Mouse (Mus musculus) liver (tissue): Measurements from ENCODE around the gene Macrod2.

Experiments
- DNase-seq: peaks from one replicate; pipeline ENCODE4 v3.0.0-alpha.2; 2020; ENCODE audit warnings: mixed read lengths

The Macrod2 gene

DNA sequence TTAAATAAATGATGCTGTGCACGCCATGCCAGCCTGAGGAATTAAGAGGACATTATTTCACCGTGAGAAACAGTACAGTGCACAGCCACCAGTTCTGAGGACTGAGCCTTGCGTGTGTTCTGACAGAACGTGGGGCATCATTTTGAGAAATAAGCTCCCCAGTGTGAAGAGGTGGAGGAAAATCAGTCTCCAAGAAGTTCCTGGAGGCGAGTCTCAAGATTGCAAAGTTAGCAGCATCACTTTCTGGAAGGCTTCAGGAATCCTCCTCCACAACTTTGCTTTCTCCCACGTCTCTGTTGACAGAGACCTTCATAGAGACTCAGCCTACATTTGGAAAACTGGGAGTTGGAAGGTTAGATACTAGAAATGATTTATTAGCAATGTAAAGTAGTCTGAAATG is 932.2 kb downstream of the Macrod2 start:
- no peak for DNase-seq

GRCm38 (mm10) chr2:141337708-141338107 is 942.6 kb downstream of the Macrod2 start:
- no peak for DNase-seq

DNA sequence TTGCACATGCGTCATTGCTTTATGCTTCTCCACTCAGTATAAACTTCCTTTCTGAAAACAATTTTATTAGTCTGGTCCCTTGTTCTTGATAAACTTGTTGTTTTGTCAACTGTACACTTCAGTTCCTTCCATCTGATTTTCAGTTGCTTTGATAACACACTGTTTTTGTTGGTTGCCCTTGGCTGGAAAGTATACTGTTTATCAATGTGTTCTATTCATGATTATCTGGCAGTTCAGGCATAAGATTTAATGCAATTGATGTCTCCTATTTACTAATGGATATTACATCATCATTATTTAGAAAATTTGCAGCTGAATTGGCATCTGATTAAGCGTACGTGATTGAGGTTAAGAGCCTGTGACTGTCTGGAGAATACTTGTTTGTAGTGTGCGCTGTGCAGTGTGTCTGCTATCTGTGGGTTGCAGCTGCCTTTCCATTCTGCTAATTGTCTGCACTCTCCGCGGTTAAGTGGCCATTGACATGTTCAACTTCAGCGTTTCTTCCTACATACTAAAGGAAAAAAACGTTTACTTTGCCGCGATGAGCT is 949.0 kb downstream of the Macrod2 start:
- DNase-seq, result no peak

DNA sequence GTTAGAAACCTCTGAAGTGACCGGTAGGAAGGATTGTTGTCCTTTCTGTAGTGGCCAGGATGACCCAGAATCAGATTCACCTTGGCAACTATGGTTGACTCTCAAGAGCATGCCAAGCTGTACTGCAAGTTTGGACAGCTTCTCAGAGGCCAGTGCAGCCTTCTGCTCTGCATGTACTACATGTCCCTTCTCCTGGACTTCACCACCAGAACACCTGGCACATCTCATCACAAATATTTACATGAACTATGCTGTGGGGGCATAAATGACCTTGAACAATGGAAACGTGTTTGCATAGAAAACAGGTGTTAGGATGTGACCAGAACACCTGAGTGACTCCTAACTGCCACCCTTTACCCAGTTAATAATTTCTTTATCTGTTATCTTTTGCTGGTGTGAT is 957.5 kb downstream of the Macrod2 start:
- no peak for DNase-seq

- no peak for DNase-seq
Measured at GRCm38 (mm10) chr2:141388632-141389031, 993.5 kb downstream of the Macrod2 start.

GRCm38 (mm10) chr2:141391229-141391628 is 996.1 kb downstream of the Macrod2 start:
- DNase-seq, result no peak

GRCm38 (mm10) chr2:141394806-141395205 is 999.7 kb downstream of the Macrod2 start:
- DNase-seq, result no peak

DNA sequence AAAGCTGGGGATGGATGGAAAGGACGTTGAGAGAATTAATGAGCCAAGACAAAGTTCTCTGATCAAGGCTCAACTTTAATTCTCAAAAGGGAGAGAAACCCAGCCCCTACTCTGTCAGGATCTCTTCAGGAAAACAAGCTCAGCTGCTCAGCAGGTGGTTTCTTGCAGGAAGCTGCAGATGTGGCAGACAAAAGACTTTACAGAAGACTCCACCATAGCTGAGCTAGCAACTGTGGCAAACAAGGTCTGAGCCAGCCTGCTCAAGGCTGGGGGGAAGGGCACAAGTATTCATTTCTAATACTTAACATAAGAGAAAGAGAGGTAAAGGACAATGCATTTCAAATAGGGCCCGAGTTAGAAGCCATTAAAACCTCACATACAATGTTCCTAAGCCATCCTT is 1013.7 kb downstream of the Macrod2 start:
- no peak for DNase-seq

DNA sequence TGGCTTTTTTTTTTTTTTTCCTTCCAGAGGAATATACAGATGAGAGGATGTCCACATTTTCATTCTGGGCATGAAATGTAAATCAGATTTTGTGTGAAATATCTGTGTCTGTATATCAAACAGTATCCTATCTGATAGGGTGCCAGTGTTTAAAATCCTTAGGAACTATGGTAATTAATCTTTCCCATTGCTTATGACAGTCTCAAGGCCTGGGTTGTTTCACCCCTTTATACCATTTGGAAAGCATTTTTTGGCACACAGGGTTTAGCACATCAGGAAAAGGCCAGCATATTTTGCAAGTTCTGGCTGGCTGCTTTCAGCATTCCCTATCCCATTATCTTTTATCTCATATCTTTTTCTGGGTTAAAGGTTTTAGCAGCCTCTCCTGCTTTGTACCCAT is 1021.3 kb downstream of the Macrod2 start:
- no peak for DNase-seq

- no peak for DNase-seq
Measured at GRCm38 (mm10) chr2:141416855-141417544, 1021.9 kb downstream of the Macrod2 start.

GRCm38 (mm10) chr2:141419806-141420205 is 1024.7 kb downstream of the Macrod2 start:
- no peak for DNase-seq

GRCm38 (mm10) chr2:141434084-141434483 is 1039.0 kb downstream of the Macrod2 start:
- DNase-seq, result no peak

DNA sequence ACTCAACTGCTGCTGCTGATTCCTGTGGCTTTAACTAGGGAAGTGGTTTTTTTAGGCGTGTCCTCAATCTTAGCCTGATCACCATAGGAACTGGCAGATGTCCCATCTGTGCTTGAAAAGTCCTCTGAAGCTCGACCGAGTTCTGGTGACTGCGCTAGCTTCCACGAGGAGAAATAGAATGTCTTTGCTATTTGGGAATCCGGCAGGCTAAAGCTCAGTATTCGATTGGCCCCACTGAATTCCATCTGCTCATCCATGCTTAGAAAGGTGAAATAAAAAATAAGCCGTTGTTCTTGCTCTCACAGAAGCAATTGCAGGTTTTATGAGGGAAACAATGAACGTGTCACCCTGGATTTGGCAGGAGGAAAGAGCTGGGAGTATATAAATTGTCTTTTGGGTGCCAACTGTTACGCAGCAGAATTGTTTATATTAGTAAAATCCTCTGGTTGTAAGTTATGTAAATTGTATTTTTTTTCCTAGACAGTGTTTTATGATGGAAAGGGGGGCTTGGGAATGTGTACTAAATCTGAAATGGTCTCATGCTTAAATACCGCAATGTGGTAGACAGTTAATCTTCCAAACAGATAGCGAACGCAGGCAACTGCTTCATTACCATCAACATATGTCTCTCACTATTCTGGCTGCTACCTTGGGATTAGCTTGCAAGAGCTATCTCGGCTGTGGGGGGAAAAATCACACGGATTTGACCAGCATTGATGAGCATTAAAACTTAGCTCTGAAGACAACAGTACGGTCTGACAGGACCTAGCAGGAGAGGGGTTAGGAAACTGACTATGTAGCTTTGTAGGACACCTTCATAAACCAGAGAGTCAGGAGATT is 1039.8 kb downstream of the Macrod2 start:
- no peak for DNase-seq

DNA sequence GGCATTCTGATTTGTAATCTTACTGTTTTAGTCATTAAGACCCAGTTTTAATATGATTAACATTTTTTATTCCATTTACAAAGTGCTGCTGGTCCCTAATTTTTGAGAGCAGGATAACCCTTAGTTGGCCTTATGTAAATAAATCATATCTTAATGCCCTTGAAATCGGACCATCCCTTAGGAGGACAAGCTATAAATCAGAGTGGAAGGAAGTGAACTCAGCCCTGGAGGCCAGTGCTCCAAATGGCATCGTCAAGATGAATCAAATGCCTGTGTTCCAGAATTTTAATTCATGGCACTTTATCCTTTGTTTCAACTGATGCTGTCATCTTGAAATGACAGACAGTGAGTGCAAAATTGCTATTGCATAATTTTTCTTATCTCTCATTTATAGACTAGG is 1046.8 kb downstream of the Macrod2 start:
- DNase-seq, result no peak

GRCm38 (mm10) chr2:141449078-141449680 is 1054.1 kb downstream of the Macrod2 start:
- DNase-seq, result no peak

DNA sequence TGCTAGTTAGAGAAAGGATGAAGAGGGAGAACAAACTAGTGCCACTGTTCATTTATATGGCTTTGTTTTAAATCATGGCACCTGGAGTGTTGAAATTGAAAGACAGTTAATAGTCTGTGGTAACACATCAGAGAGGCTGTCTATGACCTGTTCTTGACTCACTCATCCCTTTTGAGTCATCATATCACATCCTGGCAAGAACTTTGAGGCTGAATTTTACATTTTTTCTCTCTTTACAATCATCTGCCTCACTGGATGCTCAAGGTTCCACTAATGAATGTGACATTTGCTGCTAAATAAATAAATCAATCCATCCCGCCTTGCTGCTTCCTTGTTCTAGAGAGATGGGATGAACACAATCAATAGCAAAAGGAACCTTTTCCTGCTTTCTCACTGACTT is 1068.8 kb downstream of the Macrod2 start:
- DNase-seq, result no peak

DNA sequence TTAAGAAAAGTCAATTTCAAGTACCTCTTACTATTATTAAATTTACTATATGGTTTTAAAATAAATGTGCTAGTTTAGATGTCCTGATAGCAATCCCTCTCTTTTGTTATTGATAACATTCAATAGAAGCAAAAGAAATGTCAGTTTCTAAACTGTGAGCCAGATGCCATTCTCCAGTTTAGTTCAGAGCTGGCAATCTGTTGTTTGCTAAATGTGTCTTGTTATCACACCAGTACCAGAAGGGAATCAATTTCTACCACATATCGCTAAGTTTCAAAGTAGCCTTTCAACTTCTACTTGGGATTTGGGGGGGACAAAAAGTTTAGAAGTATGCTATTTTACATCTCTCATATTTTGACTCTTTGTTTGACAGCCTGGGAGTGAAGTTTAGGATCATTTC is 1077.7 kb downstream of the Macrod2 start:
- no peak for DNase-seq

- no peak for DNase-seq
Measured at GRCm38 (mm10) chr2:141477585-141477984, 1082.5 kb downstream of the Macrod2 start.

- no peak for DNase-seq
Measured at GRCm38 (mm10) chr2:141490518-141490917, 1095.4 kb downstream of the Macrod2 start.

- DNase-seq, result no peak
Measured at GRCm38 (mm10) chr2:141505451-141505850, 1110.3 kb downstream of the Macrod2 start.

DNA sequence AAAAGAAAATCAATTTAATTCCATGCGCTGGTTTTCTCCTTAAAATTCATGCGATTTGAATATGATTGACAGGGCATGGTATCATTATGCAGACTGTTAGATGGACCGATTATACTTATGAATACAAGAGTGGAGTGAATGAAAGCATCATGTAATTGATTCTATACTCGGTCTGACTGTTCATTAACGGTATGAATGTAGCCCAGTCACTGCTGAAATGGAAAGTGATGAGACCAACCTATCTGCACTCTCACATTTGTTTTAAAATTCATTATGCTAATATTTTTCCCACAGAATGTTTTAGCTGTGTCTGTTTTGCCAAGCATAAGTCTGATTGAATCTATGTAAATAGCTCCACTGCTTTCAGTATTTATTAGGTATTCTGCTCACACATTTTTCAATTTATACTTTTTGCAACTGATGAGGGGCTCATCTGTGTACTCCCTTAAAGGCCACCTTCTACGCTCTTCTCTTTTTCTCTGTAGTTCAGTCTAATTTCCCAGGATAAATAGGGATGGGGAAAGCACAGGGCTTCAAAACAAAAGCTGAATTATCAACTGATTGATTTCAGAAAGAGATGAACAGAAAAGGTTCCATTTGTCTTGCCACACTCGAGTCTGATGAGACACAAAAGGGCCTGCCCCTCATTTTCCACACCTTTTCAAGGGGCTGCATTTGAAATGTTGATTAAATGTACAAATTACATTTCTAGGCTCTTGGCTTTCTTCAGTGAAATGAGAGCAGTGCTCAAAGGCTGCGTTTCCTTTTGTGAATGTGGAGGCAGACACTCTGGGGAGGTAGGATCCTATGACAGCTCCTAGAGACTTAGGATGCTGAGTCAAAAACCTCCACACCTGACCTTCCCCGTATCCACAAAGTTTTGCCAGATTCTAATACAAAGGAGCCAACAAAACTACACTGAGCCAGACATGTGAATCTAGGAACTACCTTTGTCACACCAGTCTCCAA is 1113.1 kb downstream of the Macrod2 start:
- DNase-seq, result no peak

DNA sequence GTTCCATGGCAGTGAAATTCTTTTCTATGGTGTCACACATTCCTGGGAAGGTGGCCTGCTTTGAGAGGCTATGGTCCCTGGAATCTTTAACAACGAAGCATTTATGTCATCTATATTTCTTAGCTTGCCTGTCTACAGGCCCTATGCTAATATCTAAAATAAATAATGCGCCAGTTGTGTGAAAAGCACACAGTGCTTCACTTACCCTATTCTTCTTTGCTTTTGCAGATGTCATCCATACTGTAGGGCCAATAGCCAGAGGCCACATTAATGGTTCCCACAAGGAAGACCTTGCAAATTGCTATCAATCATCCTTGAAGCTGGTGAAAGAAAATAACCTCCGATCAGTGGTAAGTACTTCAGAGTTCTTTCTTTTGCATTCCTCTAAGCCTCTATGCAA is 1119.9 kb downstream of the Macrod2 start:
- no peak for DNase-seq
